Mouse (Mus musculus): ENCODE measurements around the gene Prm2. TPM values are rescaled to one million over a fixed set of nuclear protein-coding genes. Genes with fewer than 3 reads are reported as not detected.

Gene Prm2
- polyA plus RNA-seq, 1 experiment: not detected

DNA sequence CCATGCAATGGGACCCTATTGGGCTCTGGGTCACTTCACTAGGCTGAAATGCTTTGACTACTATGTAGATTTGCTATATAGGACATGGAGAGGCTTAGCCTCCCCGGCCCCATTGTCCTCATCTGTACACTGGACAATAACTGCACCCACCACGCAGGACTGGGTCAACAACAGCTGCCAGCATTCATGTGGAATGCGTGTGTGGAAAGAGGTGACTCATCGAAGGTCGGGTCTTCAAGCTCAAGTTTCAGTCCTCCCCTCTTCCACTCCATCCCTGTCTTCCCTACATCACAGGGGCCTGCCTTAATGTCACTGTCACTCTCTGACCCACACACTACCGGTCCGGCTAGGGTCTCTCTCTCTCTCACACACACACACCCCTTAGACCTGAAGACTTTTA is 19.6 kb downstream of the Prm2 start:
- Histone ChIP-seq H3K36me3 (ENCODE audit: control insufficient read depth, insufficient read depth) (no peaks in the 10 kb centered on the region), H3ac (ENCODE audit: control insufficient read depth, insufficient read length) (no peak overlapping the region), H3K4me2 (ENCODE audit: low read depth) (peak overlapping the region; percentile 57), H3K27me3 (ENCODE audit: control insufficient read depth, insufficient read depth, insufficient read length) (no peaks in the 10 kb centered on the region), H3K79me2 (ENCODE audit: control insufficient read depth, insufficient read depth) (no peaks in the 10 kb centered on the region), H3K4me3 (no peak overlapping the region)
- TF ChIP-seq POLR2AphosphoS2 (IDR thresholded peaks at IDR 0.05; ENCODE audit: insufficient read length, low read depth): no peak
- TF ChIP-seq MYOG (IDR thresholded peaks at IDR 0.05; ENCODE audit: control insufficient read depth in 1 of 3, insufficient read depth in 1 of 3, insufficient read length in 2 of 3, low read depth in 2 of 3): peak; percentile 33 to 91 (median 80)
- TF ChIP-seq CEBPB (IDR thresholded peaks at IDR 0.05; ENCODE audit: insufficient read depth, poor library complexity, severe bottlenecking): 0 out of 2 replicates have a peak, but pooled peaks have one; percentile 7
- peak; percentile 43 for TF ChIP-seq TCF3 (IDR thresholded peaks at IDR 0.05; ENCODE audit: insufficient read length, low read depth)
- no peak for TF ChIP-seq MAX (IDR thresholded peaks at IDR 0.05; ENCODE audit: low read depth)
- TF ChIP-seq TCF12 (IDR thresholded peaks at IDR 0.05; ENCODE audit: insufficient read depth, poor library complexity, severe bottlenecking): peak; percentile 38
- peak; percentile 20 to 94 (median 93) for TF ChIP-seq MYOD1 (IDR thresholded peaks at IDR 0.05; ENCODE audit: control insufficient read depth in 1 of 3, insufficient read length in 2 of 3, low read depth in 2 of 3)

DNA sequence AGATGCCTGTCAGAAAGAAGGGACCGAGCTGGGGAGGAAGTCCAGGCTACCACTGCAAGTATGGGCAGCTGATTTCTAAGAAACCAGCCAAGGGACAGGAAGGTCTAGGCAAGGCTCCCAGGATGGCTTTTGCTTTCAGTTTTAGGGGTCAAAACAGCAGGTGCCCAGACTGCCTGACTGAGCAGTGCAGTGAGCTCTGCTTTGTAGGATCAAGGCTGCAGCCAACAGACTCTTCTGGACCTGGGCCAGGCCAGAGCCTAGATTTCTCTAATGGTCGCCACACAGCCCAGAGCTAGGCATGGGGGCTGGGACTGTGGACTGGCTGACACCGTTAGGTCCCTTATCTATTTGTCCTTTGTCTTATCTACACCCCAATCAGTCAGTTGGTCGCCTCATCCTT is 21.2 kb downstream of the Prm2 start:
- TF ChIP-seq MYOD1 (IDR thresholded peaks at IDR 0.05; ENCODE audit: control insufficient read depth in 1 of 3, insufficient read length in 2 of 3, low read depth in 2 of 3) (no peak), MYOG (IDR thresholded peaks at IDR 0.05; ENCODE audit: control insufficient read depth in 1 of 3, insufficient read depth in 1 of 3, insufficient read length in 2 of 3, low read depth in 2 of 3) (no peak), SRF (IDR thresholded peaks at IDR 0.05; ENCODE audit: control insufficient read depth, insufficient read length, low read depth) (no peak), E2F4 (IDR thresholded peaks at IDR 0.05; ENCODE audit: insufficient read depth) (no peak), CEBPB (IDR thresholded peaks at IDR 0.05; ENCODE audit: insufficient read depth, poor library complexity, severe bottlenecking) (no peak), POLR2A (IDR thresholded peaks at IDR 0.05; ENCODE audit: insufficient read length, low read depth) (no peak), REST (IDR thresholded peaks at IDR 0.05; ENCODE audit: insufficient read depth, insufficient read length) (no peak), MAX (IDR thresholded peaks at IDR 0.05; ENCODE audit: low read depth) (no peak), TCF3 (IDR thresholded peaks at IDR 0.05; ENCODE audit: insufficient read length, low read depth) (no peak), POLR2AphosphoS2 (IDR thresholded peaks at IDR 0.05; ENCODE audit: insufficient read length, low read depth) (no peak), TCF12 (IDR thresholded peaks at IDR 0.05; ENCODE audit: insufficient read depth, poor library complexity, severe bottlenecking) (no peak), USF1 (IDR thresholded peaks at IDR 0.05; ENCODE audit: low read depth) (no peak)
- Histone ChIP-seq H3K4me3 (no peak overlapping the region), H3K4me2 (ENCODE audit: low read depth) (no peak overlapping the region), H3K36me3 (ENCODE audit: control insufficient read depth, insufficient read depth) (no peaks in the 10 kb centered on the region), H3K79me2 (ENCODE audit: control insufficient read depth, insufficient read depth) (no peaks in the 10 kb centered on the region), H3ac (ENCODE audit: control insufficient read depth, insufficient read length) (no peak overlapping the region), H3K27me3 (ENCODE audit: control insufficient read depth, insufficient read depth, insufficient read length) (no peaks in the 10 kb centered on the region)

DNA sequence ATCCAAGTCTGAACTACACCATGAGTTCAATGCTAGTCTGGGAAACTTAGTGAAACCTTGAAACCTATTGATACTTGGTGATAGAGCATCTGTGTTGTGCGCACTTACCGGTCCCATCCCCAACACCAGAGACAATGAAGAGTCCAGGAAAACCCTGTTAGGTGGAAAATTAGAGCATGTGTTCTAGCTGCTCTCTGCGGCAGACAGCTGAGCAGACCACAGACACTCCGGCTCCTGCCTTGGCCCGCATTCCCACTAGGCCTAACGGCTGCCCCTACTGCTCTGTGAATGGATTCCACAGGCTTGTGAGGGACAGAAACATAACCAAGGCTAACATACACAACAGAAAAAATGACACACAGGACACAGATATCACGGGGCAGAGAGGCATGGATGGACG is 22.4 kb downstream of the Prm2 start:
- no peaks in the 10 kb centered on the region for H3K36me3 ChIP-seq (ENCODE audit: control insufficient read depth, insufficient read depth)
- H3ac ChIP-seq (ENCODE audit: control insufficient read depth, insufficient read length): no peak overlapping the region
- no peak overlapping the region for H3K4me3 ChIP-seq
- H3K79me2 ChIP-seq (ENCODE audit: control insufficient read depth, insufficient read depth): no peaks in the 10 kb centered on the region
- H3K27me3 ChIP-seq (ENCODE audit: control insufficient read depth, insufficient read depth, insufficient read length): no peaks in the 10 kb centered on the region
- TF ChIP-seq MYOG (IDR thresholded peaks at IDR 0.05; ENCODE audit: control insufficient read depth in 1 of 3, insufficient read depth in 1 of 3, insufficient read length in 2 of 3, low read depth in 2 of 3) (peak in 2 of 3 experiments; percentile 19 to 67), MYOD1 (IDR thresholded peaks at IDR 0.05; ENCODE audit: control insufficient read depth in 1 of 3, insufficient read length in 2 of 3, low read depth in 2 of 3) (peak in 2 of 3 experiments; percentile 10 to 40), USF1 (IDR thresholded peaks at IDR 0.05; ENCODE audit: low read depth) (no peak)
- no peak overlapping the region for H3K4me2 ChIP-seq (ENCODE audit: low read depth)

DNA sequence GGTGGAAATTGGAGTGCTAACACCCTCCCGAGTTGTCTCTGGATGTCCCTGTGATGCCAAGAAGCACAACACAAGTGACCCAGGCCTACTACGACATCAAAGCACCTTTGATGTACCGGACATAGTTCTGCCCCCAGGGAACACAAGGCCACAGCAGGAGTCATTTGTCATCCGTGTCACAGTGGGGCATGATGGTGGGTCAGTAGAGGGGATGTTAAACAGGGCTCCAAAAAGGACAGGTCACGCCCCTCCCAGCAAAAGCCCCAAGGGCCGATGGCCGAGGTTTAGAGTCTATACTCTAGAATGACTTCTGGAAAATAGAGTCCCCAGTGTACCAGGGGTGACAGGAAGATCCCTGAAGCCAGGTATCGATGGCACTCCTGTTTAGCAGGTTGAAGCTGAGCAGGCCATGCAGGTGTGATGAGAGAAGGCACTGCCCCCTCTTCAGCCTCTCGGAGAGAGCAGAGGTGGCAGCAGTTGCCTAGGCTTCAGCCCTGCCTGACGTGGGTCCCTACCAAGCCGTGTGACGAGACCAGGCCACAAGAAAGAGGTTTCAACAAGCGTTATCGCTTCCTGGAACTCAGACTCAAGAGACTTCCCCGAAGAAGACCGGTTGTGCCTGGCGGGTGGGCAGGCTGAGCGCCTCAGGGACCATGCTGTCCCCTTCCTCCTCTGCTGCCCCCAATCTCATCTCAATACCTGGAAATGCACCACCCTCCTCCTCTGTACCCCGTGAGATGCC is 24.0 kb downstream of the Prm2 start:
- H3K36me3 ChIP-seq (ENCODE audit: control insufficient read depth, insufficient read depth): no peaks in the 10 kb centered on the region
- H3K4me3 ChIP-seq: no peak overlapping the region
- no peak overlapping the region for H3K4me2 ChIP-seq (ENCODE audit: low read depth)
- no peaks in the 10 kb centered on the region for H3K79me2 ChIP-seq (ENCODE audit: control insufficient read depth, insufficient read depth)
- TF ChIP-seq MYOD1 (IDR thresholded peaks at IDR 0.05; ENCODE audit: control insufficient read depth in 1 of 3, insufficient read length in 2 of 3, low read depth in 2 of 3): no peak
- TF ChIP-seq E2F4 (IDR thresholded peaks at IDR 0.05; ENCODE audit: insufficient read depth): no peak
- TF ChIP-seq POLR2AphosphoS2 (IDR thresholded peaks at IDR 0.05; ENCODE audit: insufficient read length, low read depth): no peak
- TF ChIP-seq SRF (IDR thresholded peaks at IDR 0.05; ENCODE audit: control insufficient read depth, insufficient read length, low read depth): no peak
- no peak for TF ChIP-seq CEBPB (IDR thresholded peaks at IDR 0.05; ENCODE audit: insufficient read depth, poor library complexity, severe bottlenecking)
- TF ChIP-seq USF1 (IDR thresholded peaks at IDR 0.05; ENCODE audit: low read depth): no peak
- no peak for TF ChIP-seq TCF12 (IDR thresholded peaks at IDR 0.05; ENCODE audit: insufficient read depth, poor library complexity, severe bottlenecking)
- no peak for TF ChIP-seq MYOG (IDR thresholded peaks at IDR 0.05; ENCODE audit: control insufficient read depth in 1 of 3, insufficient read depth in 1 of 3, insufficient read length in 2 of 3, low read depth in 2 of 3)
- no peak for TF ChIP-seq POLR2A (IDR thresholded peaks at IDR 0.05; ENCODE audit: insufficient read length, low read depth)
- no peak for TF ChIP-seq REST (IDR thresholded peaks at IDR 0.05; ENCODE audit: insufficient read depth, insufficient read length)
- TF ChIP-seq TCF3 (IDR thresholded peaks at IDR 0.05; ENCODE audit: insufficient read length, low read depth): no peak
- no peak for TF ChIP-seq MAX (IDR thresholded peaks at IDR 0.05; ENCODE audit: low read depth)
- H3ac ChIP-seq (ENCODE audit: control insufficient read depth, insufficient read length): no peak overlapping the region
- H3K27me3 ChIP-seq (ENCODE audit: control insufficient read depth, insufficient read depth, insufficient read length): no peaks in the 10 kb centered on the region
